Mouse (Mus musculus) frontal cortex, postnatal 14 days (tissue): ENCODE measurements at regions not wholly inside any gene's neighbourhood (a gene's known extent, or its start where the extent isn't known, plus 50 kb on each side); places are given as distances from the start of the nearest gene placed in this dataset.

Experiments
- DNase-seq, 2 experiments: peaks; one replicate each; pipeline ENCODE4 v3.0.0; 2022; ENCODE audit warnings: low spot score in 2 of 2

DNA sequence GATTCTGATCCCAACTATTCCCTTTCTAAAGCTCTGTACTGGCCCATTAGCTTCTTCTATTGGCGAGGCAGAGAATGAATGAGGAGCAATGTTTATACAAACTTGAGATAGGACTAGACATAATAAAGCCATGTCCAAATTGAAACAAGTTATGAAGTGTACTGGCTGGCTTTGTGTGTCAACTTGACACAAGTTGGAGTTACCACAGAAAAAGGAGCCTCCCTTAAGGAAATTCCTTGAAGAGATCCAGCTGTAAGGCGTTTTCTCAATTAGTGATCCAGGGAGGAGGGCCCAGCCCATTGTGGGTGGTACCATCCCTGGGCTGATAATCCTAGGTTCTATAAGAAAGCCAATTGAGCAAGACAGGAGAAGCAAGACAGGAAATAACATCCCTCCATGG lies 135.9 kb upstream of the Cr2 start:
- DNase-seq, result no peak

GRCm38 (mm10) chr1:195285076-195285475 lies 108.6 kb upstream of the Cr2 start:
- no peak for DNase-seq

- peak; percentile 74 to 100 for DNase-seq
Observed at GRCm38 (mm10) chr1:195241496-195241895, 65.0 kb upstream of the Cr2 start.

GRCm38 (mm10) chr1:195232658-195233057 lies 56.1 kb upstream of the Cr2 start:
- peak in 1 of 2 experiments; percentile 46 for DNase-seq

DNA sequence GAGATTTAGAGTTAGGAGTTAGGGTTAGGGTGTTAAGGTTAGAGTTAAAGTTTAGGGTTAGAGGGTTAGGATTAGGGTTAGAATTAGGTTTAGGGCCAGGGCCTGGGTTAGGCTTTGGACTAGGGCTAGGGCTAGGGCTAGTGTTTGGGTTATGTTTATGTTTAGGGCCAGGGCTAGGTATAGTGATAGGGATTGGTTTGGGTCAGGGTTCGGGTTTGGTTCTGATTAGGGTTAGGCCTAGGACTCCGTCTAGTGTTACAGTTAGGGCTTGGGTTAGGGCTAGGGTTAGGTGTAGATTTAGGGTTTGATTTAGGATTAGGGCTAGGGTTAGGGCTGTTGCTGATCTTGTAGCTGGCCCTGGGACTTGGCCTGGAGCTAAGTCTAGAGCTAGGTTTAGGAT lies 50.5 kb upstream of the Cr2 start:
- no peak for DNase-seq
